12 mouse cellular contexts compared by ENCODE assay signal in the genomic region with DNA sequence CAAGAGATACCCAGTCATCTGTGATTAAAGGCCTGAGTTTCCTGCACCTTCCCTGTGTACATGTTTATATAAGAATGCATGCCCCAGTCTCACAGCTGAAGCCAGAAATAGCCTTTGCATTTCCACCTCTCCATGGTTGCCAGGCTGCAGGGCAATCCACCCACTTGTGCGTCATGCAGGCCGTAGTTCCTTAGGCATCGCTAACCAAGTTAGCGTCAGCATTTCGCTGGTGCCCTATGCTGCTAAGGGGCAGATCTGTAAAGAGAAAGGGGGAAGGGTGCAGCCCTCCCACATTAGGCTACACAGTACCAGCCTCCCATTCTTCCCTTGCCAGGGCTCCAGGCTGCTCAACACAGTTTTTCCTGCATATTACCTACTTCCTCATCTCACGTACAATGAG.
A peak's percentile ranks its signal among the peaks of the same experiment; 100 is the strongest.
DNase-seq lines count a peak whose midpoint lies in the region; ATAC-seq and TF ChIP-seq lines count a peak whose summit lies in the region.
"Had no signal": no experiment of that assay in that cellular context is flagged by ENCODE, and none has a peak within 500 bp of the region (broad histone marks: within the 10 kb centered on the region; RNA-seq: fewer than 3 reads in every experiment).

No protein-coding gene starts in this region.

- peak; percentile 20 to 44 for DNase-seq in layer of hippocampus, adult 18-20 months (ENCODE audit: low spot score in 2 of 2)
- DNase-seq in layer of hippocampus, postnatal 10 days (ENCODE audit: low spot score in 2 of 2), result no peak
- DNase-seq in spleen, postnatal 14 days (ENCODE audit: low spot score in 2 of 2), result no peak
- DNase-seq in cerebellum, postnatal 36 days, result no peak
- no peak for DNase-seq in midbrain, postnatal 0 days (ENCODE audit: low spot score)
- DNase-seq: thymus, postnatal 14 days had no signal

- peak; percentile 76 for ATAC-seq in frontal cortex, adult (ENCODE audit: low TSS enrichment)
- no peak for ATAC-seq in heart, embryonic 14.5 days (ENCODE audit: insufficient number of reproducible peaks, insufficient read depth, low FRiP score, low read depth)
- ATAC-seq in midbrain, postnatal 0 days (ENCODE audit: low FRiP score), result no peak
- ATAC-seq: activated CD4-positive, CD25-positive, alpha-beta regulatory T cell, adult 4 months had no signal

- 35% methylated on average over 6 of the region's 6 CpGs for WGBS in heart, embryonic 14.5 days
- WGBS in olfactory bulb, adult 2 months, result 30% methylated on average over 6 of the region's 6 CpGs
- 60% methylated on average over 6 of the region's 6 CpGs for WGBS in midbrain, postnatal 0 days

- H3K4me2 ChIP-seq in heart, embryonic 14.5 days (ENCODE audit: low read length), result peak overlapping the region; percentile 30
- H3K4me2 ChIP-seq in midbrain, postnatal 0 days (ENCODE audit: low read depth, low read length, poor library complexity, severe bottlenecking), result no peak overlapping the region
- H3K4me2 ChIP-seq: forebrain, embryonic 12.5 days had no signal

- H3K27me3 ChIP-seq in heart, embryonic 14.5 days (ENCODE audit: control insufficient read depth, insufficient read depth, low read length), result no peaks in the 10 kb centered on the region
- H3K27me3 ChIP-seq in midbrain, postnatal 0 days (ENCODE audit: insufficient read depth, low read length), result no peaks in the 10 kb centered on the region
- H3K27me3 ChIP-seq: forebrain, embryonic 12.5 days had no signal

- no peaks in the 10 kb centered on the region for H3K36me3 ChIP-seq in heart, embryonic 14.5 days (ENCODE audit: control insufficient read depth, insufficient read depth, low read length)
- no peaks in the 10 kb centered on the region for H3K36me3 ChIP-seq in midbrain, postnatal 0 days (ENCODE audit: insufficient read depth, low read length)
- H3K36me3 ChIP-seq: forebrain, embryonic 12.5 days; limb, embryonic 10.5 days had no signal

- peaks cover 3 to 9% of the 10 kb centered on the region in 2 experiments; a peak in 3 of 4 replicates for H3K4me1 ChIP-seq in heart, embryonic 14.5 days (ENCODE audit: control insufficient read depth in 2 of 2, insufficient read depth in 2 of 2, low read length in 2 of 2)
- H3K4me1 ChIP-seq in olfactory bulb, adult 2 months (ENCODE audit: control insufficient read depth, insufficient read depth, low read length), result peaks cover 3% of the 10 kb centered on the region; the same call in 1 of the 2 replicates
- H3K4me1 ChIP-seq in midbrain, postnatal 0 days (ENCODE audit: insufficient read depth, low read length), result no peaks in the 10 kb centered on the region; the same call in 1 of the 2 replicates
- H3K4me1 ChIP-seq: forebrain, embryonic 12.5 days; limb, embryonic 10.5 days had no signal

- TF ChIP-seq POLR2A in olfactory bulb, adult 2 months (IDR thresholded peaks at IDR 0.05; ENCODE audit: insufficient read depth, low read depth, low read length), result no peak

- H3K27ac ChIP-seq in heart, embryonic 14.5 days (replicated peaks in 1 of 2; ENCODE audit: control insufficient read depth in 1 of 2, insufficient read depth in 1 of 2, low read depth in 2 of 2, low read length in 2 of 2), result no peak overlapping the region
- H3K27ac ChIP-seq in olfactory bulb, adult 2 months (ENCODE audit: insufficient read depth, low read depth, low read length), result peak overlapping the region; percentile 85
- no peak overlapping the region for H3K27ac ChIP-seq in midbrain, postnatal 0 days (ENCODE audit: low read depth, low read length)
- H3K27ac ChIP-seq: forebrain, embryonic 12.5 days; limb, embryonic 10.5 days had no signal

- no peak for TF ChIP-seq CTCF in olfactory bulb, adult 2 months (IDR thresholded peaks at IDR 0.05; ENCODE audit: insufficient read depth, low read depth, low read length)
- TF ChIP-seq CTCF in midbrain, postnatal 0 days (IDR thresholded peaks at IDR 0.05), result no peak

- H3K4me3 ChIP-seq in heart, embryonic 14.5 days (ENCODE audit: control insufficient read depth in 1 of 2, insufficient read depth in 1 of 2, low read depth in 1 of 2, low read length in 2 of 2), result no peak overlapping the region
- no peak overlapping the region for H3K4me3 ChIP-seq in olfactory bulb, adult 2 months (ENCODE audit: insufficient read depth, low read depth, low read length)
- H3K4me3 ChIP-seq in midbrain, postnatal 0 days (ENCODE audit: low read depth, low read length), result no peak overlapping the region
- H3K4me3 ChIP-seq: forebrain, embryonic 12.5 days; limb, embryonic 10.5 days had no signal

- H3K9ac ChIP-seq in heart, embryonic 14.5 days (ENCODE audit: low read length), result no peak overlapping the region
- no peak overlapping the region for H3K9ac ChIP-seq in midbrain, postnatal 0 days (replicated peaks; ENCODE audit: low read length, poor library complexity, severe bottlenecking)
- H3K9ac ChIP-seq: forebrain, embryonic 12.5 days had no signal

- no peaks in the 10 kb centered on the region for H3K9me3 ChIP-seq in heart, embryonic 14.5 days (ENCODE audit: control insufficient read depth, low read length)
- no peaks in the 10 kb centered on the region for H3K9me3 ChIP-seq in midbrain, postnatal 0 days (ENCODE audit: low read length)
- H3K9me3 ChIP-seq: forebrain, embryonic 12.5 days; limb, embryonic 10.5 days had no signal

Comparison
In these comparisons a context has a peak if more than half of its experiments do, and no peak if none do; other contexts are left out.
1. DNase-seq: peak in layer of hippocampus, adult 18-20 months (2 of 2); none in layer of hippocampus, postnatal 10 days (0 of 2), spleen, postnatal 14 days (0 of 2), cerebellum, postnatal 36 days (0 of 2) and midbrain, postnatal 0 days (single experiment).